Mouse (Mus musculus) thymus, postnatal 10 days (tissue): ENCODE data around the gene Eif3d.
"Not testable (repeated sequence)": the region's sequence is repeated elsewhere in the genome, so short reads cannot be mapped to it uniquely, and the experiment has no call there.

Experiments
- DNase-seq, 2 experiments: peaks; one replicate each; pipeline ENCODE4 v3.0.0; 2021; ENCODE audit warnings: low spot score in 2 of 2

The Eif3d gene

DNA sequence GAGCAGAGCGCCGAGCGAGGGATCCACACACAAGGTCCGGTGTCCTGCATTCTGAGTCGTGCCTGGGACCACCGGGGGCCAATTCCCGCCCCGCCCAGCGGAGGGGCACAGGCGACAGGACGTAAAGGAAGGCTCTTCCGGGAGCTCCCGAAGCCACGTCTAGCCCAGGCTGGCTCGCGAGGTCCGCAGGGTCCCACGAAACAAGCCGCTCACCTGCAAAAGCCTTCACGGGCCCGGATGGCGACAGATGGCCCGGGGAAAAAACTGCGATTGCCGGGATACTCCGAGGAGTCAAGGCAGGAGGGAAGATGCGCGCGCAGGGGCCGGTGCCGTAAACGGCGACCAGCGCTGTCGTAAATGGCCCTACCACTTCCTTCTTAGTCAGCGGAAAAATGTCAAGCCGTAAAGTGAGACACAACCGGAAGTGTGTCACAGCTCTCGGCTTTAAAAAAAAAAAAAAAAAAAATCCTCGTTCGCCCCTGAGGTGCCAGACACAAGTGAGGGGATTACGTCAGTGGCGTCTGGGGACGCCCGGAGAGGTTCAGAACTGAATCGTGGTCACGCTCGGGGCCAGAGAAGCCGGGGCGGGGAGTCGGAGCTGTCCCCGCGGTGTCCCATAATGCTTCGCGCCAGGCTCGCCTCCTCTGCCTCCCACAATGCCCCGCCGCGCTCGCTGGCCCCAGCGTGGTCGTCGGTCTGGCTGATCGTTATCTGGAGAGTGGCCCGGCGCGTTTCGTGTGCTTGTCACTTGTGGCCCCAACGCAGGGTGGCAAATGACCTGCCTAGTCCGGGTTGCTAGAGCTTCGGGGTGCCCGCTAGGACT lies at the start of gene Eif3d:
Gene Eif3d, minus strand, starts transcription at position 344 of the 823 bp plus-strand sequence.
- DNase-seq = peak; percentile 95 to 96

DNA sequence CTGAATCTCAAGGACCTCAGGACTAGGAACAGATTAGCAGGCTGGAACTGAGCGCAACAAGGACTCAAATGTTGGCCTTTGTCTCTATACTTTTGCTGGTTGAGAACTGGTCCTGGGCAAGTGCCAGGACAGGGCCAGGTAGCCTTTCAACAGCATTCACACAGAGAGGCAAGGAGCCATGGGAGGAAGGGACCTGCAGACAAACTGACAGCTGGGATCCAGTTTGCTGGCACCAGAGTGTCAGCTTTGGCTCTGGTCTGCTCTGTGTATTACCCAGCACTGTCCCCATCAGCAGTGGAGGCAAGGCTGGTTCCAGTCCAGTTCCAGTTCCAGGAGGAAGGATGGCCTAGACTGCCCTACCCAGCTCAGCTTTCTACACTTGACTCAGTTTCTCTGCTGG lies 43.4 kb upstream of the Eif3d start:
- no peak for DNase-seq

DNA sequence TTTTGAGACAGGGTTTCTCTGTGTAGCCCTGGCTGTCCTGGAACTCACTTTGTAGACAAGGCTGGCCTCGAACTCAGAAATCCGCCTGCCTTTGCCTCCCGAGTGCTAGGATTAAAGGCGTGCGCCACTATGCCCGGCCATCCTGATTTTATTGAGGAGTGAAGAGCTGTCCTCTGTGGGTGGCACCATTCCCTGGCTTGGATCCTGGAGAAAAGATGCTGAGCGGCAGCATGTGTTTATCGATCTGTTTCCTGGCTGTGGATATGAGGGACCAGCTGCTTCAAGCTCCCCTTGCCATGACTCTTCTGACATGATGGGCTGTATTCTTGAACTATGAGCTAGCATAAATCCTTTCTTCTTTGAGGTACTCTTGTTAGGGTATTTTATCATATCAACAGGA lies 37.6 kb upstream of the Eif3d start:
- DNase-seq = not testable (repeated sequence)

DNA sequence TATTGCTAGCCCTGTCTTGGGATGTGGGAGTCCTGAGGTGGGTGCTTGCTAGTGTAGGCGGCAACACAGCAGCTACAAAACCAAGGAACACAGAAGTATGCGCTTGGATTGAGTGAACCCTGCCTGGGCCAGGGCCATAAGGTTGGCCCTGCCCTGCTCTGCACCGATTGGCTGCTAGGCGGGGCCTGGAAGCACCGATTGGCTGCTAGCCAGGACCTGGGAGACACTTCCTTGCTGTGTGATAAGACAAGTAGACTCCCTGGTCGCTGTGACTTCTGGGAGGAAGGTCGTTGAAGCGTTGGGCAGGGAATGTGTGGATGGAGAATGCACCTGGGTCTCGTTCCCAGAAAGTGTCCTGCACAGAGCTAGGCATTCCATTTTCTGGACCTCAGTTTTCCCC lies 33.3 kb upstream of the Eif3d start:
- DNase-seq = no peak

DNA sequence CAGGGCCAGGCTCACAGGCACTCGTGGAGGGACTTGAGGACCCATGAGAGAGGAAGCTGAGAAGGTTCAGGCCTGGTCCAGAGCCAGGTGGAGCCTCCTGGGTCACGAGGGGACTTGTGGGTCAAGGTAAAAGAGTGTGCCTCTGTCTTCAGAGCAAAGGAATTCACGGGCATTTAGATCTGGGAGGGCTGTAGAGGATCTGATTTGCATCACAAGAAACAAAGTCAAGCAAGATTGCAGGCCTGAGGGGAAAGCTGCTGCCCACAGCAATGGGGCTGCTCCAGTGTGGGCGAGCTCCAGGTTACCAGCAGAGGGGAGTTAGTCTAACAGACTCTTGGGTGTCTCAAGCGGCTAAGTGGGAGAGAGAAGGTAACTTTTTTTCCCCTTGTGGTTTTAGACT lies 30.8 kb upstream of the Eif3d start:
- no peak for DNase-seq

DNA sequence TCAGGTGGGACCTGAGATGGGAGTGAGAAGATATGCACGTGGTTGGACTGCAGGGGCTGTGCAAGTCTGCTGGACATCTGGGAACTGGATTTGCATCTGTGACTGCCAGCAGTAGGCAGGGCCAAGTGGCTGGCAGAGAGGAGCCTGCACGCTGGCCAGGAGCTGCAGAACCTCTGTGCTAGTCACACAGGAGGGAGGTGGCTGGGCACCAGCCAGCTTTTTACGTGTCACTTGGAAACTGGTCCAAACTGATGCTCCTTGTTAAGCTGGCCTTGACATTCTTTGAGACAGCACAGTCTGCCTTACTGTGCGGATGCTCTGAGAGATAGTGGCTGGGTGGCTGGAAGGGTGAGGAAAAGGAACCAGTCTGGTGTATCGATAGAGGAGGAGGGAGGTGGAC lies 17.9 kb upstream of the Eif3d start:
- DNase-seq = no peak

DNA sequence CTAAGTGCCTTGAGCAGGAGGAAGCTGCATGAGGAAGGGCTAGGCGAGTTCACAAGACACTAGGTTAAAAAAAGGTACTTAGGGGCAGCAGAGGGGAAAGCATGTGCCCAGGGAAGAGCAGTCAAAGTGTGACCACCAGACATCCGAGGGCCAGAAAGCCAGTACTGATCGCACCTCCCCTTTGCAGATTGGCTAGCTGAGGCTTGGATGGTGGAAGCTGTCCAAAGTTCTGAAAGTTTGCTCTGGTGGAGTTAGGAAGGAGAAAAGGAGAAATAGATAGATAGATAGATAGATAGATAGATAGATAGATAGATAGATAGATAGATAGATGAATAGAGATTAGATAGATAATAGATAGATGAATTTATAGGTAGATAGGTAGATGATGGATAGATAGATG lies 12.8 kb upstream of the Eif3d start:
- no peak for DNase-seq

DNA sequence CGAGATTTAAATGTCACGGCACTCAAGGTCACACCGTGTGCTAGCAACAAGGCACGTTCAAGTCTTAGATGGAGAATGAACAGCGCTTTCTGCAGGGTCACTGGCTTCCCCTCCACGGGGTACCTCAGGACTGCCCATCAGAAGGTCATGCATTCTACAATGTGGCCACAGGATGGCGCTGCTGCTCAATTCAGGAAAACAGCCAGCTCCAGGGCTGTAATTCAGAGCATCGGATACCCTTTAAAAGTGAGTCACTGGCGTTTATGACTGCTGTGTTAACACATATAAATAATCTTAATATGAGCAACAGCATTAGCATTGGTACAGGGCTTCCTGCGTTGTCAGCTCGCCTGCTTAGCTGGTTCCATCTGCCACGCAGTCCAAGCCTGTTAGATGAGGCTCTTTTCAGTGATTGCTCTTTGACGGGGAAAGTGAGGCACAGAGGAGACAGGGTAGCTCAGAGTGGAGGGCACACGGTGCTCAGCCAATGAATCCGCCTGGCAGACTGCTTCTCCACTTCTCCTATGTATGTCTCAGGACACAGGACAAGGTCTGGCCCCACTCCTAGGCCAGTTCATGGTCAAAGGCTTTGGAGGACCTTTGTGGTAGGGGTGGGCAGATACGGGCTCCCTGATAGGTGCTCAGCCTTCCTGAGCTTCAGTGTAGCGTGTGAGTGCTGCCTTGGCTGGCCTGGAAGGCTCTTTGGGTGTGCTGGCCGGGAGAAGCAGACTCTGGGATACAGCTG lies 11.8 kb upstream of the Eif3d start:
- peak in 1 of 2 experiments; percentile 47 for DNase-seq

DNA sequence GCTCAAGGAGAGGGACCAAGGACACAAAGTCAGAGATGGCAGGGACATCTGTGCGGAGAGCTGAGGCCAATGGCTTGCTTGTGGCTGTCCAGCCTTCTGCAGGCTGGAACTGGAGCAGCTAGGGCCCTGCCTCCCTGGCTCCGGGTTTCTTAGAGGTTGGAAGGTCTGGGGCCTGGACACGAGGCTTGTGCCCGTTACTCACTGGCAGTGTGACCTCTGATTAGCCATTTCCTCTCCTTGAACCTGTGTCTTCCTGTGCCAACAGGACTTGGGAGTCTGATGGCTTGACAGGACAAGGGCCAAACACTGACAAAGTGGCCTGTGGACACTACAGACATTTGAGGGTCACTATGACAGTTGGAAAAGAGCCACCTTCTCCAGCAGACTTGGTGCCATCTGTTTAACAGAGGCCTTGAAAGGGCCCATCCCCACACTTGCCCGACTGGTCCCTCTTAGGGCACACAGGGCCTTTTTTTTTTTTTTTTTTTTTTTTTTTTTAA lies 10.6 kb upstream of the Eif3d start:
- no peak for DNase-seq

DNA sequence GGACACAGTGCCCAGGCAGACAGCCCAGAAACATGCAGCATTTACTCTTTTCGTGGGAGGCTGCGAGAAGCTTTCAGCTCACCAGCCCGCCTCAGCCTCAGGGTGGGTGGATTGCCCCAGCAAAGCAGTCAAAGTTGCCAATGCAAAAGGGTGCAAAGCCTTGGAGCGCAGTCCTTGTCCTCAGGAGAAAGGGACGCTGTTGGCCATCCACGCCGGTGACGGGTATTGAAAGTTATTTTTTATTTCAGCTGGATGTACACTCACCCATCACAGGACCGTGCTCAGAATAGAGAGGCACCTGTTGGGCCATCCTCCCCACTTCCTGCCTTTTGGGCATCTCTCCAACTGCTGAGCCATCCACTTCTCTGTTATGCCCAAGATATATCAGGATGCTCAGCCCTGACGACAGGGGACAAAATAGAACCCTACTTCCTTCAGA lies 8.8 kb upstream of the Eif3d start:
- DNase-seq = no peak

DNA sequence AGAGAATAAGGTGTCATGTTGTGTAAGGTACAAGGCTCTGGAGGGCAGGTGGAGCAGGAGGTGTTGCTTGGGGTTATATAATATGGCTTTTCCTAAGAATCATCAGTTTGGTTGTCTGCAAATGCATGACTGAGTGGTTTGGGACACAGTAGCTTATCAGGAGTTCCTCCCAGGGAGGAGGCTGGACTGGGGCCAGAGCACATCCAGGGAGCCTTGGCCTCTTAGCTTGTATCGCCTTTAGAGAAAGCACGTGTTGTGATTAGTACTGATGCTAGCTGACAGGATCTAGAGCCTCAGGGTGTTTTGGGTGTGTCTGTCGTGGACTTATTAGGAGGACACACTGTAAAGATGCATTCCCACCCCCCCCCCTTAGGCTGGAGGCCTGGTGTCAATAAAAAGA lies 7.0 kb upstream of the Eif3d start:
- DNase-seq = no peak

DNA sequence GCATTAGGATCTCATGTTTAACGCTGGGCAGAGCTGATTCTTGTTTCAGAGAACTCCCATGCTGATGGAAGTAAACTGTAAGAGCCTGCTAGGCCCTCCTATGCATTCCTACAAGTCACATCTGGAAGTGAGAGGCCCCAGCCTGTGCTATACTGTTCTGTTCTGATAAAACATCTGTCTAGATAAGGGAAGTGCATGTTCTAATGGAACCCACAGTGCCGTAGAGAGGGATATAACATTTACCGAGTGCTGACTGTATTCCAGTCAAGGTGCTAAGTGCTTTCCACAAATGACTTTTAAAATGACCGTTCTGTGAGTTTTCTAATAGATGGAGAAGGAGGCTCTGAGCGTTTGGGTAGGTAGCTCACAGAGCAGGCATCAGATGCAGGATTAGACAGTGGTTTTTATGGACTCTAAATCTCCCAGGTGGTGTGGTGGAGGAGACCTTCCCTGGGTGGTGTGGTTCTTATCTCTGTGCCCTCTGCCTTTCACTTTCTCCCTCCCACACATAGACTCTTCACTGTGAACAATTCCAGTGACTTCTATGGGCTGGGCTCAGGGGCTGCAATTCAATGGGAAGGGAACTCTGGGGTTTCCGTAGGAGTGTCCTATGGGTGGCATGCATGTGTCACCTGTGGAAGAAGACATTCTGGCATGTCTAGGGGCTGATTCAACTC lies 3.7 kb upstream of the Eif3d start:
- DNase-seq = no peak

DNA sequence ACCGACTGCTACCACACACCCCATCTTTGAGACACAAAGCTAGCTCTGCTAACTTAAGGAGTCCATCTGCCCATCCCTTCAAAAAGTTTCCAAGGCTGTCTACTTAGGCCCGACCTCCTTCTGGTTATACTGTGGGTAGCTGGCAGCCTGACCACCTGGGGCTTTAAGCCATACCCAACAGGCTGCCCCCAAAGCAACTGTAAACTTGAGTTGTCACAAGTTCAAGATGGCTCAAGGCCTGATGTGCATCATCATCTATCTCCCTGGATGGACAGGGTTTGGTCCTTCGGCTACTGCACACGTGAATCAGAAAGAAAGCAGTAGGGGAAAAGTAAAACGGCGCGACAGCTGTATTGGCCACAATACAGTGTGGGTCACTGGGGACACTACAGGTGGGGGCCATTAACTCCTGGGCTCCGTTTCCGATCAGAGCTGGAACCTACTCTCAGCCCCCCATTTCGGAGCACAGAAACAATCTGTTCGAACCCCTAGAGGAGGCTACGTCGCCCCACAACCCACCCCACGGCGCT lies 608 bp downstream of the Eif3d start:
- no peak for DNase-seq

DNA sequence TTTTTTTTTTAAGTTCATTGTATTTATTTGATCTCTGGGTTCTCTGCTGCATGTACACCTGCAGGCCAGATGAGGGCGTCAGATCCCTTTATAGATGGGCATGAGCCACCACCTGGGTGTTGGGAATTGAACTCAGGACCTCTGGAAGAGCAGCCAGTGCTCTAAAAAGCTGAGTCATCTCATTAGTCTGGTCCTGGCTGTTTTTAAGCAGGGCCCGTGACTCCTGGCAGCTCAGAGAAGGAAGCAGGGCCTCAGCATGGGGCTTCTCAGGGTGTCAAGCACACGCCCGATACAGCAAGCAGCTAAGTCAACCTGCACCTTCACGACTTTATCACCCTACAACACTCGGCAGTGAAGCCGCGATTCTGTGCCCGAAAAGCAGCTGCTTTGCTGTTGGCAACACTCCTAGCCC lies 5.5 kb downstream of the Eif3d start:
- DNase-seq = no peak

DNA sequence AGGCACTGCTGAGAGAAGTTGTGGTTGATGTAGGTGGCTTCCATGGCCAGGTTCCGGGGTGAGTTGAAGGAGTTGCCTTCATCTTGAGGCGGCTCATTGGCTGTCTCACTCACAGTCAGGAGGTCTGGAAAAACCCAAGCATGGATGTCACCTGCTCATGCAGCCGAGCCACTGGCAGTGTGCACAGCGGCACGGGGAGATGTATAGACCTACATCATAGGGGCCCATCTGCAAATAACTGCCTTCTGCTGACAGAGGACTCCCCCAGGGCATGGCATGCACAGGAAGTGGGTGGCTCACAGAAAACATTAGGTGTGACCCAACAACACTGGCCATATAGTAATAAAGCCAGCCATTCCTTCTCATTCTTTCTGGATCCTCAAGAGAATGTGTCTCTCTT lies 8.2 kb downstream of the Eif3d start:
- no peak for DNase-seq

DNA sequence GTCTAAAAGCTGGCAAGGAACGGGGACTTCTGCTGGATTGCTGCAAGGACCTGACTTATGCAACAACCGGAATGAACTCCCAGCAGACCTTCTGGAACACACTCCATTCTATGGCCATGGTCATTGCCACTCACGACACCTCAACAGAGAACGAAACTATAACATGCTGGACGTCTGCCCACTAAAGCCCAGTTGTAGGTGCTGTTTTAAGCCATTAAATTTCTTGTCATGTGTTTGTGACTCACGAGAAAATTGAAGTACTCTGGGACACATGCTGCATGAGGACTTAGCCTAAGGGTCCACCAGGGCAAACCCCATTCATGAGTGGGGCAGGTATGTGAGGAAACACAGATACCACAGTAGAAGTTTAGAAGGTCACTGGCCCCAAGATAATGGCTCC lies 9.9 kb downstream of the Eif3d start:
- no peak for DNase-seq

DNA sequence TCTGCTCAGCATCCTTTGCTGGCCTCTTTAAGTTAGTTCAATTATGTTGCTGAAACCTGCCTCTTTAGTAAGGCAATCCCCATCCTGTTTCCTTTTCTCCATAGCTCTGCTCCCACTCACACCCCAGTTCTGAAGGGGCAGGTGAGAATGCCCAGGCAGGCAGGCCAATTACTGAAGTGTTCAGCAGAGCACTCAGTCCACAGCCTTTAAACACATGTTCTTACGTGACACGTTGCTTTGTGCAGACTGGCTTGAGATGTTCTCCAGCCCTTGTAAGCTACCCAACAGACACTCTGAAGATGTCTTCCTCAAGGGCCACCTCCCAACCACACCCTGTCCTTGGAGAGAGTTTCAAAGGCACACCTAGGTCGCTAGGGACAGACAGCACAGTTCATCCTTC lies 12.5 kb downstream of the Eif3d start:
- DNase-seq = no peak

DNA sequence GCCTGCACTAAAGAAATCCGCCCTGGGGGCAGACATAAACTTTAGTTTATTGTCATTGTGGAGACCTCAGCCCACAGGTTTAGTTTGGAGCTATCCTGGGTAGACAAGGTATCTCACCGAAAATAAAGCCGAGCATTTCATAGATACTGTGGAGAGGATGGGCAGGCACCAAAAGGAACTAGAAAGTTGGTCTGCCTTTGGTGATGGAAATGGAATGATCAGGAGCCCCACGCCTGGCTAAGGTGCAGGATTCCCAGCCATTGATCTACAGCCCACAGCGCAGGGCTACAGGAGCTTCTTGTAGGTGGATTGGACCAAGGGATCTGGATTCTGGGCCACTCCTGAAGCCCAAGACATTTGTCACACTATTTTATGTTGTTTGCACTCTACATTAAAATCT lies 13.0 kb downstream of the Eif3d start:
- DNase-seq = no peak

DNA sequence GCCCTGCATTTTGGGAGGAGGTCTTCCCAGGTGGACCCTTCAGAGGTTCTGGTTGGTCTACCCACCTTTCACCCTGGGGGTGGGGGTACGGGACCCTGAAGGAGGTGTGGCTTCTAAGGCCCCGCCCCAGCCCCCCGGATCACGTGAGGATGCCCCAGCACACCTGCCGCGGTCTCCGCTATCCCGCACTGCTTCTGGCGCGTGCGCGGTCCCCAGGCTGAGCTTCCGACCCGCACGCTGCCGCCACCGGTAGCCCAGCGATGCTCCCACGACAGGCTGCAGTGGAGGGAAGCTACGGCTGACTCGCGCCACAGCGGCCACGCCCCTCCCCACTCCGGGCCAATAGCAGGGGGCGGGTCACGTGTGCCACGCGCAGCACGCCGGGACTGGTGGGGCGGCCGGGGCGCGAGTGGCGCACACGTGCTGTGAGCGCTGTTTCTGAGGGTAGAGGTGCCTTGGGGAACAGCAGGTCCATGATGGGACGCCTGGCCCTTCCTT lies 14.2 kb downstream of the Eif3d start, which contains the start of gene Foxred2:
Gene Foxred2, minus strand, starts transcription at position 319 of the 498 bp plus-strand sequence.
- peak; percentile 84 to 87 for DNase-seq

DNA sequence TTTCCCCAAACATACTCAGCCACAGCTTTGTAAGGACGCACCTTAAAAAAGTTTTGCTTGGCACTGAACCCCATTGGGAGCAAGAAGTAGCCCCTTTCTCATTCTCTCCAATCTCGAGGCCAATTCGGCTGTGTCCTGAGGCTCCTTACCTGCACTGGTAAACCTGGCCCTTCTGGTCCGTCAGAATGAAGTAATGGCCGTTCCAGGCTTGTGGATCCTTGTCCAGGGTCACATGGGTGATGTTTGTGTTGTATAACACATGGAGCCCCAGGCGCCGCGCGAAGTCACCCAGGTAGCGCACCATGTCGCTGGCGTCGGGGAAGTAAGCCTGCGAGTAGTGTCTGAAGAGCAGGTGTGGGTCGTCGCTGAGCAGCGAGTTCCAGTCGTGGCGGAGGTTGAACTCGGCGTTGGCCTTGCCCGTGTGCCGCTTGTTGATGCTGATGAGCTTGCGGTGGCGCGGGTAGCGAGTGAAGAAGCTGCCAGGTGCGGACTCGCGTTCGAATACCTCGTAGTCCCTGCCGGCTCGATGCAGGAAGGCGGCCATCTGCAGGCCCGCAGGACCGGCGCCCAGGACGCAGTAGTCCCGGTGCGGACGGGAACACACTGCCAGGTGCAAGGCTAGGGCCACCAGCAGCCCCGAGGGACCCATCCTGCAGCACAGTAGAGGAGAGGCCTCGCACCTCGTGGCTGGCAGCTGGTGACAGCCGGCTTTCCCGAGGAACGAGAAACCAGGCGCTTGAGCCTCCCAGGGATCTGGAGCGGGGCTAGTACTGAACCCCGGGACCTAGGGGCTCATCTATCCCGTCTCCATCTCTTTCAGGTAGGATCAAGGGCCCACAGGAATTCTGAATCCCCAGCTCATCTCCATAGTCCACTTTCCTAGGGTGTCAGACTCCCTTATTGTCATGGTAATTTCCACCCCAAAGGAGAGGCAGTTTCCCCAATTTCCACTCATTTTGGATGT lies 14.9 kb downstream of the Eif3d start:
- DNase-seq = peak; percentile 18 to 22

DNA sequence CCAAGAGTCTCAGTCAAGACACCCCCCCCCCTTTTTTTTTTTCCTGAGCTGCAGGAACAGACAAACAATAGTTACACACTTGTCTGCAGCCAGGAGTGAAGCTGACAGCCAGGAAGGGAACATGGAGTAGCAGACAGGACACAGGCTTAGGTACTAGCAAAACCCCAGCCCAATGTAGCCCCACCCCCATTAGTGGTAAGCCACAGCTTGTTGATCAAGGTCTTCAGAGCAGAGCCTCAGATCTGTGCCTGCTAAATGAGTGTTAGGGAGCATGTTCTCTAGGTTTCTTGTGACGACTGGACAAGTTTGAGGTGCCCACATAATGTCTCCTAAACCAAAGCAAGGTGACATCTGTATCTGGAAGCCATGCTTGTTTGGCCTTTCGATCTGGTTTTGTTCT lies 16.3 kb downstream of the Eif3d start:
- DNase-seq = no peak
